Mouse (Mus musculus) limb, embryonic 10.5 days (tissue): Measurements from ENCODE around the gene Rhd. TPM values are rescaled to one million over a fixed set of nuclear protein-coding genes. Genes with fewer than 3 reads are reported as not detected.

Experiments used
- DNase-seq: peaks from one replicate; pipeline ENCODE4 v3.0.0-alpha.2; 2017; ENCODE audit warnings: low spot score
- H3K27ac ChIP-seq: fragments of 300-500 bp; sonication (generic); 2 replicates; pipeline ENCODE4 v1.5.1; 2016; ENCODE audit warnings: mild to moderate bottlenecking
- H3K27me3 ChIP-seq: fragments of 300-500 bp; sonication (generic); 2 replicates; pipeline ENCODE4 v1.6.1; 2016; ENCODE audit warnings: low read depth, mild to moderate bottlenecking; ENCODE audit not compliant: poor library complexity, severe bottlenecking
- H3K36me3 ChIP-seq: fragments of 300-500 bp; sonication (generic); 2 replicates; pipeline ENCODE4 v1.6.1; 2016; ENCODE audit warnings: mild to moderate bottlenecking, moderate library complexity
- H3K4me1 ChIP-seq: fragments of 300-500 bp; sonication (generic); 2 replicates; pipeline ENCODE4 v1.6.1; 2016
- H3K4me3 ChIP-seq: fragments of 300-500 bp; sonication (generic); 2 replicates; pipeline ENCODE4 v1.5.1; 2016; ENCODE audit warnings: mild to moderate bottlenecking, moderate library complexity
- H3K9me3 ChIP-seq: fragments of 300-500 bp; sonication (generic); replicated peaks from 2 replicates; pipeline ENCODE4 v1.6.1; 2016; ENCODE audit warnings: mild to moderate bottlenecking
- WGBS: fragments of 180-500 bp; shearing (Covaris S2); methylation state at CpG from one replicate; pipeline ENCODE4 v1.1.7; 2016; 5-methylcytosine and 5-hydroxymethylcytosine counted together
- polyA plus RNA-seq: library from polyadenylated mRNA; unstranded; fragments of >200 nt; fragmentation: Nextera tagmentation; extraction: Ambion mirVana; gene quantifications from 2 replicates; pipeline ENCODE4 v1.2.1, GENCODE M21; 2016

Rhd gene
- polyA plus RNA-seq, 1 experiment from 2014 or later, result 9.7 TPM

GRCm38 (mm10) chr4:134850551-134850950 lies 13.8 kb upstream of the Rhd start:
- H3K27me3 ChIP-seq, result peaks cover 11% of the 10 kb centered on the region
- WGBS, result 87% methylated on average over 4 of the region's 4 CpGs

GRCm38 (mm10) chr4:134851236-134851635 lies 13.1 kb upstream of the Rhd start:
- H3K9me3 ChIP-seq, result no peaks in the 10 kb centered on the region
- H3K4me3 ChIP-seq, result peak overlapping the region; percentile 99
- no peaks in the 10 kb centered on the region for H3K36me3 ChIP-seq
- peaks cover 18% of the 10 kb centered on the region for H3K27me3 ChIP-seq
- DNase-seq, result no peak
- peaks cover 32% of the 10 kb centered on the region for H3K4me1 ChIP-seq
- H3K27ac ChIP-seq, result no peak overlapping the region
- WGBS, result 17% methylated on average over 2 of the region's 2 CpGs

More at GRCm38 (mm10) chr4:134850551-134850950, 13.8 kb upstream of the Rhd start:
- Histone ChIP-seq H3K4me1 (peaks cover 31% of the 10 kb centered on the region), H3K4me3 (no peak overlapping the region), H3K27ac (no peak overlapping the region), H3K36me3 (0 out of 2 replicates have a peak, but pooled peaks cover 2% of the 10 kb centered on the region), H3K9me3 (no peaks in the 10 kb centered on the region)
- no peak for DNase-seq

GRCm38 (mm10) chr4:134851876-134852275 lies 12.5 kb upstream of the Rhd start:
- 17% methylated on average over 14 of the region's 14 CpGs for WGBS

GRCm38 (mm10) chr4:134852438-134853255 lies 11.7 kb upstream of the Rhd start:
- peaks cover 38% of the 10 kb centered on the region for H3K4me1 ChIP-seq
- peaks cover 23% of the 10 kb centered on the region for H3K27me3 ChIP-seq
- H3K4me3 ChIP-seq, result peak overlapping the region; percentile 99
- no peaks in the 10 kb centered on the region for H3K9me3 ChIP-seq
- WGBS, result under 1% methylated on average over 99 of the region's 106 CpGs
- DNase-seq, result peak; percentile 76
- H3K36me3 ChIP-seq, result no peaks in the 10 kb centered on the region
- H3K27ac ChIP-seq, result peak overlapping the region; percentile 98

More at GRCm38 (mm10) chr4:134851876-134852275, 12.5 kb upstream of the Rhd start:
- Histone ChIP-seq H3K9me3 (no peaks in the 10 kb centered on the region), H3K4me1 (peaks cover 38% of the 10 kb centered on the region), H3K4me3 (peak overlapping the region; percentile 99), H3K27ac (no peak overlapping the region), H3K27me3 (peaks cover 23% of the 10 kb centered on the region), H3K36me3 (no peaks in the 10 kb centered on the region)
- no peak for DNase-seq

GRCm38 (mm10) chr4:134853259-134853636 lies 11.1 kb upstream of the Rhd start, which contains the start of gene Maco1:
Gene Maco1, minus strand, starts transcription at chr4:134853345.
- H3K27ac ChIP-seq, result peak within 1 kb of the TSS; percentile 98

GRCm38 (mm10) chr4:134853637-134854485 lies 10.5 kb upstream of the Rhd start:
- H3K27ac ChIP-seq, result peak overlapping the region; percentile 98
- H3K4me3 ChIP-seq, result peak overlapping the region; percentile 99
- H3K27me3 ChIP-seq, result peaks cover 28% of the 10 kb centered on the region
- DNase-seq, result peak; percentile 96
- H3K4me1 ChIP-seq, result peaks cover 35% of the 10 kb centered on the region
- no peaks in the 10 kb centered on the region for H3K9me3 ChIP-seq
- 2% methylated on average over 91 of the region's 91 CpGs for WGBS
- H3K36me3 ChIP-seq, result no peaks in the 10 kb centered on the region

More at GRCm38 (mm10) chr4:134853259-134853636, 11.1 kb upstream of the Rhd start, which contains the start of gene Maco1:
- H3K4me1 ChIP-seq, result peaks cover 35% of the 10 kb centered on the region
- H3K9me3 ChIP-seq, result no peaks in the 10 kb centered on the region
- peak; percentile 99 for DNase-seq
- WGBS, result under 1% methylated on average over 38 of the region's 38 CpGs
- H3K27me3 ChIP-seq, result peaks cover 28% of the 10 kb centered on the region
- H3K4me3 ChIP-seq, result peak within 1 kb of the TSS; percentile 99
- no peaks in the 10 kb centered on the region for H3K36me3 ChIP-seq

- no peak overlapping the region for H3K27ac ChIP-seq
Observed at GRCm38 (mm10) chr4:134855371-134855770, 9.0 kb upstream of the Rhd start.

GRCm38 (mm10) chr4:134856056-134856455 lies 8.3 kb upstream of the Rhd start:
- Histone ChIP-seq H3K4me1 (peaks cover 29% of the 10 kb centered on the region), H3K4me3 (0 out of 2 replicates have a peak overlapping the region, but pooled peaks have one; percentile 4), H3K27me3 (peaks cover 28% of the 10 kb centered on the region), H3K27ac (0 out of 2 replicates have a peak overlapping the region, but pooled peaks have one; percentile 16), H3K36me3 (no peaks in the 10 kb centered on the region), H3K9me3 (no peaks in the 10 kb centered on the region)
- no peak for DNase-seq
- 59% methylated on average over 5 of the region's 5 CpGs for WGBS

More at GRCm38 (mm10) chr4:134855371-134855770, 9.0 kb upstream of the Rhd start:
- peaks cover 35% of the 10 kb centered on the region for H3K4me1 ChIP-seq
- WGBS, result 60% methylated on average over 3 of the region's 3 CpGs
- H3K9me3 ChIP-seq, result no peaks in the 10 kb centered on the region
- no peak for DNase-seq
- no peaks in the 10 kb centered on the region for H3K36me3 ChIP-seq
- H3K4me3 ChIP-seq, result no peak overlapping the region
- peaks cover 28% of the 10 kb centered on the region for H3K27me3 ChIP-seq

- H3K27me3 ChIP-seq, result peaks cover 28% of the 10 kb centered on the region
- no peaks in the 10 kb centered on the region for H3K9me3 ChIP-seq
- H3K4me1 ChIP-seq, result peaks cover 25% of the 10 kb centered on the region
- WGBS, result 30% methylated on average over 5 of the region's 5 CpGs
- H3K27ac ChIP-seq, result peak overlapping the region; percentile 16; the same call in 1 of the 2 replicates
- H3K36me3 ChIP-seq, result no peaks in the 10 kb centered on the region
- no peak for DNase-seq
- no peak overlapping the region for H3K4me3 ChIP-seq
Observed at GRCm38 (mm10) chr4:134856501-134856900, 7.8 kb upstream of the Rhd start.

- H3K4me1 ChIP-seq, result peaks cover 14% of the 10 kb centered on the region
- H3K27me3 ChIP-seq, result peaks cover 28% of the 10 kb centered on the region
- no peak for DNase-seq
- H3K27ac ChIP-seq, result no peak overlapping the region
- WGBS, result 89% methylated on average over 4 of the region's 4 CpGs
- H3K4me3 ChIP-seq, result no peak overlapping the region
- no peaks in the 10 kb centered on the region for H3K9me3 ChIP-seq
- H3K36me3 ChIP-seq, result no peaks in the 10 kb centered on the region
Observed at GRCm38 (mm10) chr4:134858494-134858893, 5.8 kb upstream of the Rhd start.

- Histone ChIP-seq H3K27ac (no peak overlapping the region), H3K36me3 (no peaks in the 10 kb centered on the region), H3K4me1 (no peaks in the 10 kb centered on the region; the same call in 1 of the 2 replicates), H3K9me3 (no peaks in the 10 kb centered on the region), H3K4me3 (no peak overlapping the region), H3K27me3 (0 out of 2 replicates have a peak, but pooled peaks cover 5% of the 10 kb centered on the region)
- WGBS, result 87% methylated on average over 6 of the region's 6 CpGs
- no peak for DNase-seq
Observed at GRCm38 (mm10) chr4:134861884-134862283, 2.5 kb upstream of the Rhd start.

- H3K4me1 ChIP-seq, result no peaks in the 10 kb centered on the region
- no peak for DNase-seq
- H3K9me3 ChIP-seq, result no peaks in the 10 kb centered on the region
- 87% methylated on average over 7 of the region's 7 CpGs for WGBS
- peaks cover 10% of the 10 kb centered on the region for H3K27me3 ChIP-seq
- H3K36me3 ChIP-seq, result no peaks in the 10 kb centered on the region
- no peak overlapping the region for H3K4me3 ChIP-seq
- no peak overlapping the region for H3K27ac ChIP-seq
Observed at GRCm38 (mm10) chr4:134862996-134863395, 1.3 kb upstream of the Rhd start.
